Mouse (Mus musculus) CH12.LX (cell line): Measurements from ENCODE around the gene Vegfb. TPM values are rescaled to one million over a fixed set of nuclear protein-coding genes. Genes with fewer than 3 reads are reported as not detected.

Experiments used
- DNase-seq: peaks from one replicate; pipeline ENCODE4 v3.0.0-alpha.2; 2013; ENCODE audit errors: extremely low read depth
- H3K27ac ChIP-seq: 2 replicates; pipeline ENCODE4 v1.5.1; 2012; ENCODE audit warnings: low read depth, mild to moderate bottlenecking, control low read depth, moderate library complexity; ENCODE audit not compliant: insufficient read depth
- H3K27me3 ChIP-seq: replicated peaks from 2 replicates; pipeline ENCODE3; 2012; ENCODE audit warnings: inconsistent platforms
- H3K36me3 ChIP-seq, 2 experiments: replicated peaks in 1 of 2; 2 replicates each; pipeline versions ENCODE3 to v1.6.1; 2012; ENCODE audit warnings: inconsistent platforms in 1 of 2, low read length in 1 of 2, mild to moderate bottlenecking in 1 of 2, mixed read lengths in 1 of 2, moderate library complexity in 1 of 2; ENCODE audit not compliant: control insufficient read depth in 1 of 2, insufficient read depth in 1 of 2
- H3K4me1 ChIP-seq, 2 experiments: 2 replicates each; pipeline ENCODE4 v1.6.1; 2012; ENCODE audit warnings: inconsistent platforms in 1 of 2, moderate library complexity in 1 of 2; ENCODE audit not compliant: insufficient read depth in 2 of 2, control insufficient read depth in 1 of 2
- H3K4me2 ChIP-seq: 2 replicates; pipeline ENCODE4 v1.6.1; 2012; ENCODE audit warnings: low read depth, mild to moderate bottlenecking, control low read depth; ENCODE audit not compliant: poor library complexity, insufficient read depth, severe bottlenecking
- H3K4me3 ChIP-seq, 3 experiments: fragments of 150-350 bp in 1 of 3; sonication (generic) in 1 of 3; replicated peaks in 1 of 3; 2 replicates each; pipeline versions ENCODE3 to v1.5.1; 2011 to 2012; ENCODE audit warnings: low read depth in 2 of 3, low read length in 2 of 3, mild to moderate bottlenecking in 2 of 3, moderate library complexity in 2 of 3, control low read depth in 1 of 3, improper control_type of control experiment in 1 of 3, inconsistent platforms in 1 of 3, mixed read lengths in 1 of 3; ENCODE audit not compliant: poor library complexity in 1 of 3
- H3K79me2 ChIP-seq: replicated peaks from 2 replicates; pipeline ENCODE4 v1.6.1; 2012; ENCODE audit warnings: mild to moderate bottlenecking, moderate library complexity; ENCODE audit not compliant: control insufficient read depth, poor library complexity, insufficient read depth, severe bottlenecking; ENCODE audit errors: extremely low read depth
- H3K9ac ChIP-seq: 2 replicates; pipeline ENCODE4 v1.6.1; 2012; ENCODE audit warnings: low read depth, mild to moderate bottlenecking, control low read depth, moderate library complexity; ENCODE audit not compliant: insufficient read depth
- H3K9me3 ChIP-seq: replicated peaks from 2 replicates; pipeline ENCODE3; 2012; ENCODE audit warnings: low read length, inconsistent platforms, mixed read lengths
- CHD1 ChIP-seq: IDR thresholded peaks from 2 replicates; pipeline ENCODE4 v1.6.1; 2012; ENCODE audit warnings: low read depth, low read length, improper control_type of control experiment, inconsistent platforms
- CTCF ChIP-seq, 2 experiments: IDR thresholded peaks in 1 of 2; conservative IDR thresholded peaks in 1 of 2; 2 replicates each; pipeline ENCODE4 v1.5.1; 2011 to 2012; ENCODE audit warnings: low read depth in 2 of 2, low read length in 2 of 2, improper control_type of control experiment in 1 of 2, inconsistent platforms in 1 of 2, mild to moderate bottlenecking in 1 of 2, moderate library complexity in 1 of 2
- HCFC1 ChIP-seq: IDR thresholded peaks from 2 replicates; pipeline ENCODE4 v1.6.1; 2012; ENCODE audit warnings: low read depth, mild to moderate bottlenecking, inconsistent platforms, low read length, improper control_type of control experiment
- IRF4 ChIP-seq: IDR thresholded peaks from 2 replicates; pipeline ENCODE4 v1.6.1; 2014; ENCODE audit warnings: low read depth, mild to moderate bottlenecking, inconsistent platforms, low read length, improper control_type of control experiment
- MAZ ChIP-seq: IDR thresholded peaks from 2 replicates; pipeline ENCODE4 v1.6.1; 2012; ENCODE audit warnings: low read depth, mild to moderate bottlenecking, inconsistent platforms, low read length, improper control_type of control experiment, moderate library complexity
- MXI1 ChIP-seq: IDR thresholded peaks from 2 replicates; pipeline ENCODE4 v1.6.1; 2011; ENCODE audit warnings: mild to moderate bottlenecking, low read depth, low read length, improper control_type of control experiment
- NELFE ChIP-seq: IDR thresholded peaks from 2 replicates; pipeline ENCODE4 v1.6.1; 2011; ENCODE audit warnings: low read depth, low read length, improper control_type of control experiment
- NRF1 ChIP-seq: IDR thresholded peaks from 2 replicates; pipeline ENCODE4 v1.6.1; 2014; ENCODE audit warnings: low read depth, mild to moderate bottlenecking, inconsistent platforms, low read length, improper control_type of control experiment, moderate library complexity
- PAX5 ChIP-seq: IDR thresholded peaks from 2 replicates; pipeline ENCODE4 v1.6.1; 2012; ENCODE audit warnings: low read length, inconsistent platforms, mixed read lengths
- POLR2AphosphoS2 ChIP-seq: IDR thresholded peaks from 2 replicates; pipeline ENCODE4 v1.6.1; 2011; ENCODE audit warnings: low read depth, low read length, improper control_type of control experiment
- RCOR1 ChIP-seq: conservative IDR thresholded peaks from 2 replicates; pipeline ENCODE4 v1.6.1; 2012; ENCODE audit warnings: low read depth, mild to moderate bottlenecking, inconsistent platforms, low read length, improper control_type of control experiment
- ZKSCAN1 ChIP-seq: IDR thresholded peaks from 2 replicates; pipeline ENCODE4 v1.6.1; 2012; ENCODE audit warnings: low read depth, inconsistent platforms, low read length, improper control_type of control experiment, borderline replicate concordance
- ZMIZ1 ChIP-seq: IDR thresholded peaks from 2 replicates; pipeline ENCODE4 v1.6.1; 2012; ENCODE audit warnings: low read depth, mild to moderate bottlenecking, inconsistent platforms, low read length, improper control_type of control experiment
- ZNF384 ChIP-seq: IDR thresholded peaks from 2 replicates; pipeline ENCODE4 v1.6.1; 2012; ENCODE audit warnings: low read depth, low read length, improper control_type of control experiment, inconsistent platforms
- dilution Hi-C: fragments of 300-500 bp; cut with MboI; formaldehyde crosslinking; loops from 2 replicates; pipeline ENCODE4 v1.14.3; 2020; ENCODE audit warnings: low sequenced_read_pairs; ENCODE audit not compliant: extremely low pct_unique_long_range_greater_than_20kb, extremely low pct_ligation_motif_present
- in situ Hi-C: fragments of 300-500 bp; cut with MboI; formaldehyde crosslinking; loops from 3 replicates; pipeline ENCODE4 v1.14.3; 2019; ENCODE audit warnings: low sequenced_read_pairs, low pct_ligation_motif_present, low pct_unique_long_range_greater_than_20kb, mixed read lengths
- polyA plus RNA-seq: library from polyadenylated mRNA; unstranded; fragments of >175 nt; gene quantifications from 2 replicates; pipeline ENCODE4 v1.2.1, GENCODE M21; 2012; ENCODE audit warnings: low read depth; ENCODE audit not compliant: insufficient read length
- total RNA-seq, 2 experiments: library from RNA; depleted of rRNA; stranded (reverse); fragments of 300-350 nt in 1 of 2; fragments of >200 nt in 1 of 2; gene quantifications; 2 replicates each; pipeline ENCODE4 v1.2.3; 2012 to 2014

The Vegfb gene
- total and polyA plus RNA-seq, 3 experiments = 3.2 to 35.1 (median 13.2) TPM

- in situ Hi-C loops (no loop called here), dilution Hi-C loops (no loop called here)
- Histone ChIP-seq H3K36me3 (peaks cover 0 to 11% of the 10 kb centered on the region in 2 experiments), H3K4me2 (no peak within 1 kb of the TSS), H3K9ac (no peak within 1 kb of the TSS), H3K79me2 (no peaks in the 10 kb centered on the region), H3K4me1 (peaks cover 0 to 4% of the 10 kb centered on the region in 2 experiments; a peak in 2 of 4 replicates), H3K27ac (no peak within 1 kb of the TSS), H3K9me3 (no peaks in the 10 kb centered on the region), H3K4me3 (no peak within 1 kb of the TSS), H3K27me3 (no peaks in the 10 kb centered on the region)
- no peak for DNase-seq
- TF ChIP-seq CTCF (conservative IDR thresholded peaks at IDR 0.05 in 1 of 2, IDR thresholded peaks at IDR 0.05 in 1 of 2; ENCODE audit: low read depth in 2 of 2, low read length in 2 of 2) = no peak
- no peak for TF ChIP-seq ZMIZ1
- TF ChIP-seq RCOR1 = no peak
- no peak for TF ChIP-seq ZNF384
Observed at GRCm38 (mm10) chr19:6934195-6934977, 53.1 kb downstream of the Vegfb start, which contains the start of gene Kcnk4. Gene Kcnk4 (minus strand): TSS chr19:6934515.

- in situ Hi-C loops (no loop called here), dilution Hi-C loops (no loop called here)
- peaks cover 0 to 11% of the 10 kb centered on the region in 2 experiments for H3K36me3 ChIP-seq
- H3K9me3 ChIP-seq = no peaks in the 10 kb centered on the region
- H3K9ac ChIP-seq = no peak overlapping the region
- H3K27me3 ChIP-seq = no peaks in the 10 kb centered on the region
- H3K4me2 ChIP-seq = no peak overlapping the region
- no peak for DNase-seq
- H3K79me2 ChIP-seq = no peaks in the 10 kb centered on the region
- H3K4me3 ChIP-seq = no peak overlapping the region
- peaks cover 0 to 4% of the 10 kb centered on the region in 2 experiments; a peak in 2 of 4 replicates for H3K4me1 ChIP-seq
- H3K27ac ChIP-seq = no peak overlapping the region
- TF ChIP-seq ZMIZ1 (no peak), PAX5 (no peak), IRF4 (no peak), MXI1 (no peak), ZKSCAN1 (no peak), ZNF384 (no peak), POLR2AphosphoS2 (no peak), NRF1 (no peak), CHD1 (no peak), NELFE (no peak), MAZ (no peak), HCFC1 (no peak), CTCF (conservative IDR thresholded peaks at IDR 0.05 in 1 of 2, IDR thresholded peaks at IDR 0.05 in 1 of 2; ENCODE audit: low read depth in 2 of 2, low read length in 2 of 2) (no peak)
Observed at GRCm38 (mm10) chr19:6933436-6934194, 53.8 kb downstream of the Vegfb start.
